Mouse (Mus musculus): ENCODE measurements around the gene Fmnl2. TPM values are rescaled to one million over a fixed set of nuclear protein-coding genes. Genes with fewer than 3 reads are reported as not detected.

Gene Fmnl2
- polyA plus RNA-seq, 2 experiments from 2014 or later = 0.11 to 0.30 TPM

DNA sequence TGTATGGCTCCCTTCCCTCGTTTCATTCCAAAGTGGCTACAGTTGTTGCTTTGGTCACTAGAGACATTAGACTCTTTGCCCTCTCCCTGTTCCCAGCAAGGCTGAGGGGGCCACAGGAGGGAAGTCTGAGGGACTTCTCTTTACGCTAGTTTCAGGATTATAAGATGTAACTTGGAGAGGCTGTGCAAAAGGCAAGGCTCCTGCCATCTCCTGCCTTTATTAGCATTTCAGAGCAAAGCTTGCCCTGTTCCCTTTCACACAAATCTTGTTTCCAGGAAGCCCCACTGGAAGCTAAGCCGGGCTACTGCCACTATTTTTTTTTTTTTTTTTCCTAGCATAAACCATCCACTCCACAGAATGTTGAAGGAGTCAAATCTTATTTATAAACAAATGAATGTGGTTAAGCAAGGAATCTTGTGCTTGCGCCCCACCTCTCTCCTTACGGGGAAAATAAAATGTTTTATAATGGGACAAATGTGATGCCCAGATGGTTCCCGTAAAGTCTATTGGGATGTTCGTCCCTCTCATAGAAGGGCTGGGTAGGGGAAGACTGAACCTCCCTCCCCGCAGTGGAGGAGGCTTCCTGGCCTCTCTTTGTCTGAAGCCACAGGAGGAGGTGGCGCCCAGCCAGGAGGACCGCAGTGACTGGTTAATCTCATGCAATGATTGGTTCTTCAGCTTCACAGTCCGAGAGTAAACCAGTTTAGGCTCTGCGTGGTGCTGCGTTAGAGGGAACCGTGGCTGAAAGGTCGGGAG, 101.1 kb downstream of the Fmnl2 start:
- no peak for ATAC-seq

DNA sequence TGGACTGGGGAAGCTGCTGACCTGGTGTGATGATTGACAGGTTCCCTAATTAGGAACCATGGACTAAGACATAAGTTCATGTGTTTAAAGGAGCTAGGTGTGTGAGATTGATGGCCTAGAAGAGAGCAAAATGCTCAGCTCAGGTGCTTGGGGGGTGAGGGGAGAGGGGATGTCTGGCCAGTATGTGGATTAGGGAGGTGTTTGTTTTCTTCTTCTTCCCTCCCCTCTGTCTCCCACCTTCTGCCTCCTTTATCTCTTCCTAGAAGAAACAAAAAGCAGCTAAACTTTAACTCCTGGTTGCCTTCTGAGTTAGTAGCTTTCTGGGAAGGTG, 101.6 kb downstream of the Fmnl2 start:
- ATAC-seq = no peak

DNA sequence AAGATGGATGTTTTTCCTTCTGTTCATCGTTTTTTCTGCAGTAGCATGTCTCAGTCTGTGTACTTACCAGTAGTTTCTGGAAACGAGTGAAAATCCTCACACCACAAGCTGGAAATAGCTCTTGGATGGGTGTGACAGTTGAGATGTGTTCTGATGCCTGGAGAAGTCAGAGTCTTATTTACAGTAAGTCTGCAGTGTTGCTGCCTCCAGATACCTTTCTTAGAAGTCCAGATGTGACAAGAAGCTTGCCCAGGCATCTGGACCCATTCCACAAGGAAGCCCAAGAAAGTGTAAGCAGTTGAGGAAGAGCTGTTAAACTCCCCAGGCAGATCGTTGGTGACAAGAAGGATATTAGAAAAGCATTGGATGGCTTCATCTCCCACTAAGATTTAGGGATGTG, 102.3 kb downstream of the Fmnl2 start:
- no peak for ATAC-seq

DNA sequence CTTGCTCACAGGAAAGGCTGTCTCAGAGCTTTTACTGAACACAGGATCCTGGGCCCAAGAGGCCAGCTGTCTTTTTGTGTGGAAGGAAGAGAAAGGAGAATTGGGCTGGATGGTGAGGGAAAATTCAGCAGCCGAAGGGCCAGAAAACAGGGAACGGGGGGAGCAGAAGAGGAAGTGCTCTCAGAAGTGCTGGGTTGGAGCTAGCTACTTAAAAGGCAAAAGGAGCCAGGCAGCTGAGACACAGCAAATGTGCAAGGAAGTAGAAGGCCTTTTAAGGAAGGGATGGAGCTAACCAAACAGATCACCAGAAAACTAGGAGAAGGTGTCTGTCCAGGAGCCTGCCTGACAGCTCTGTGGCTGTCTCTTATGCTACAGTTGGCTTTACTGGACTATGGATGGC, 103.0 kb downstream of the Fmnl2 start:
- no peak for ATAC-seq

DNA sequence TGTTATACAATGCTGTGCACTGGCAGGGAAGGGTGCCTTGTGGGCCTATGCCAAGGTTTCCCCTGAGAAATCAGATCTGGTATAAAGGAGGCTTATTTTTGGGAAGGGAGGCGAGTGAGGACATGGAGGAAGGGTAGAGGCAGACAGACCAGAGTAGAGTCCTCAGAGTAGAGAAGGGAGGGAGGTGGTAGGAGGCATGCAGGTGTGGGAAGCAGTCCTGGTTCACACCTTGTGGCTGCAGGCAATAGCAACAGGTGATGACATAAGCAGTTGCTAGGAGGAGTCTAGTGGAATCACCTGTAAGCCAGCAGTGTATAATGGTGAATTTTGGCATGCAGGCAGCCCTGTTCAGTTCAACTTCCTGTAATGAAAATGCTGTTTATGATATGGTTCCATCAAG, 105.8 kb downstream of the Fmnl2 start:
- no peak for ATAC-seq

DNA sequence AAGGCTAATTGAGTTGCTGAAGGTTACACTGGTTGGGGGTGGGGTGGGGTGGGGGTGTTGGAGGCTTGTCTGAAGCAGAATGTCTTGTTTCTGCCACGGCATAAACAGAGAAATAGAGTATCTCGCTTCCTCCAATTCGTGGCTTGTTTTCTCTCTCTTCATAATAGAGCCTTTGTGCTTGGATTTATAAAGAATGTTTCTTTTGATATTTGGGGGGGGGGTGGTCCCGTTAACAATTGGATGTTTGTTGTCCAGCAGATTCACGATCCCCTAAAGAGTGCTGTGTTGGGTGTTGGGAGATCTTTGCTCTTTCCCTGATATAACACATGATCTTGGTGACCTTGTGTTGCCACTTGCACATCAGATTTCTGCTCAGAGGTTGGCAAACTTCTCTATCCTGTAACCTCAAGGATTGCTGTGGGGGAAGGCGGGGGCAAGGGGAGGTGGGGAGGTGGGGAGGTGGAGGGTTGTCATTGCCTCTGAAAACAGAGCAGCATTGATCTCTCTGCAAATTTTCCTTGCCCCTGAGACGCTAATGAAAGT, 106.8 kb downstream of the Fmnl2 start:
- ATAC-seq = no peak

DNA sequence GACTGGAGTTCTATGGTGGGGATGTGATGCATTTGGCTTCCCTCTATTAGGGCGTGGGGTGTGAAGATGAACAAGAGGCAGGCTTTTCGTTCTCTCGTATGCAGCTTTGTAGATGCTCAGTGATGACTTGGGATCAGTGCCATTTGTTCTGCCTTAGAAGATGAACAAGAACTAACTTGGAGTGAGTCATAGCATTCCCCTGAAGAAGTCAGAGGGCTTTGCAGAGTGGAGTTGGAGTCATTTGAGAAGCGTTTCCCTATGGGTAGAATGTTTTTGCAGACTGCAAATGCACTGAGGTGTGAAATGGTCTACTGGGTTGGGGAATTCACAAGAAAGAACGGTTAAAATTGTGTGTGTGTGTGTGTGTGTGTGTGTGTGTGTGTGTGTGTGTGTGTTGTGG, 108.6 kb downstream of the Fmnl2 start:
- ATAC-seq = no peak

DNA sequence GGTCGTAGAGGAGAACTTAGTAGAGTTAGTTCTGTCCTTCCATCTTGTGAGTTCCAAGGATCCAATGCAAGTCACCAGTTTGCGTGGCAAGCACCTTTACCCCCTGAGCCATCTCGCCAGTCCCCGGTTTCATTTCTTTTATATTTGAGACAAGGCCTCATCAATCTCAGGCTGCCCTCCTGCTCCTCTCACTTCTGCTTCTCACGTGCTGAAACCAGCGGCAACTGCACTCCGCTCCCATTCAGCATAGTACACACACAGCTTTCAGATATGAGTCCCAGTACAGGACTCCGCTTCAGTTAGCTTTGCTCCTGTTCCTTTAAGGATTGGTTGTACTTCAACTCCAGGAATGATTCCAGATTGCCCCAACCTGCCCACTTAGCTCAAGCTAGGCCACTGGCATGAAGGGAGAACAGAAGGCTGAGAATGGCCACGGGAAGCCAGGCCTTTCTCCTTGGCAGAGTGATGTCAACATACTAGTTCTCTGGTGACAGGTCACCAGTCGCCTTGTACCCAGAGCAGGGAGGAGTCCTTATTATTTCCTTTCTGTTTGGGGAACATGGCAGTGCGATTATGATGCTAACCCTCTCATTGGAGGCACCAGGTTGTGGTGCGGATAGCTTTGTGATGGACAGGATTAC, 109.3 kb downstream of the Fmnl2 start:
- no peak for ATAC-seq

DNA sequence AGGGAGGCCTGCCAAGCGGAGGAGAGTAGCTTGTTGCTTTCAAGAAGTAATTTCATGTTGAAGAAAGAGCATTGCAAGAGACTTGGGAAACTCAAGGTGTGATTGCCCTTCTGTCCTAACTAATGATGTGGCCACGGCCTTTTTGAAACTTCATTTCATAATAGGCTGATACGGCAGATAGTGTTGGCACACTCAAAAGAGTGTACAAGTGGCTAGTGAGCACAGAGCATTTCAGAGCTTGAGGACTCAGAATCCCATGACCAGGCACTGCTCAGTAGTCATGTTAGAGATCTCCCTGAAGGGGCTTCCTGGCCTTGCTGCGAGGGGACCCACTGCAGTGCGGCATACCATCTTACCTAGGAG, 109.8 kb downstream of the Fmnl2 start:
- ATAC-seq = no peak

DNA sequence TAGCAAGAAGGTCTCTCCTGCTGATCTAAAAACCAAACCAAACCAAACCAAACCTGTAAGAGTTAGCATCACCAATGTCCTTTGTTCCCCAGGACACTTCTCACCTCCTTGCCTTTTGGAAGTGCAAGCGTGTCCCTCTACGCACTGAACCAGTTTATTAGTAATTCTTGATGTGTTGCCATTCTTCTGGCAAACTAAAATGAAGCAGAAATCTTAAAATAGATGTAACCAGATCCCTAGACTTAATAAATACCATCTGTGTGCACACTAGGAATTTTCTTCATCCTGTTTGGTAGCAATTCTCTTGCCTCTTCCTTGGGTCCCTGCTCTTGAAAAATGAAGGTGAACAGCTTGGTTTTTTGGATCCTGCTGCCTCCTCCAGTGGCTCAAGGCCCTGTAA, 111.2 kb downstream of the Fmnl2 start:
- no peak for ATAC-seq

DNA sequence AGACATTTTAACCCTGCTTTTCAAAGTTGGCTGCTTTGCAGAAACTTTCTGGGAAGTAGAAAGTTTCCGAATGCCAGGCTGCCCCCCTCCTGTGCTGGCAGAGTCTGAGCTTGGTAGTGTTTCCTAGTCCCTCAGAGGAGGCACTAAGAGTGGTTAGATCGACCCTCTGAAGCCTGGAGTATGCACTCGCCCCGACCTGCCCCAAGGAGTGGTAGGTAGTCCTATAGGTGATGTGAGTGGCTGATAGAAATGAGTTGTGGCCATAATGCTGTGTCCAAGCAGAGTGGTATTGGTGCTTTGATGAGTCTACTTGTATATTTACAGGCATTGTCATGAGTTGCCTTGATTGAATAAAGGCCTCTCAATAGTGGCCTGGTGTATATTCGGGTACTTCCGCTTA, 116.4 kb downstream of the Fmnl2 start:
- no peak for ATAC-seq

DNA sequence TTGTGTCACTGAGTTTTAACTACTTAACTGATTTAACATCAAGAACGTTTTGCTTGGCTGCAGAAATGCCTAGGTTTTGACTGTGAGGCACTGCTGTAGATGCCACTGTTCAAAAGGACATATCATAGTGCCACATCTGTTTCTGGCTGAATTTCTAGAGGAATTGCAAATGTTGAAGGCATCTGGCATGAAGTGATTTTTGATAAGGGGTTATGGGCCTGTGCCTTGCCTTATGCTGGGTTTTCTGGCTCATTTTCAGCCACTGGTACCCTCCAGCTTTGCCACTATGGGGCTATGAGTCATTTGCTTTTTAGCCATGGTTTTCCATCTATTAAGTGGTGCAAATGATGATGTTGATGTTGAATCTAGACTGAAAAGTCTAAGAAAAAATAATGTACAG, 117.1 kb downstream of the Fmnl2 start:
- no peak for ATAC-seq

DNA sequence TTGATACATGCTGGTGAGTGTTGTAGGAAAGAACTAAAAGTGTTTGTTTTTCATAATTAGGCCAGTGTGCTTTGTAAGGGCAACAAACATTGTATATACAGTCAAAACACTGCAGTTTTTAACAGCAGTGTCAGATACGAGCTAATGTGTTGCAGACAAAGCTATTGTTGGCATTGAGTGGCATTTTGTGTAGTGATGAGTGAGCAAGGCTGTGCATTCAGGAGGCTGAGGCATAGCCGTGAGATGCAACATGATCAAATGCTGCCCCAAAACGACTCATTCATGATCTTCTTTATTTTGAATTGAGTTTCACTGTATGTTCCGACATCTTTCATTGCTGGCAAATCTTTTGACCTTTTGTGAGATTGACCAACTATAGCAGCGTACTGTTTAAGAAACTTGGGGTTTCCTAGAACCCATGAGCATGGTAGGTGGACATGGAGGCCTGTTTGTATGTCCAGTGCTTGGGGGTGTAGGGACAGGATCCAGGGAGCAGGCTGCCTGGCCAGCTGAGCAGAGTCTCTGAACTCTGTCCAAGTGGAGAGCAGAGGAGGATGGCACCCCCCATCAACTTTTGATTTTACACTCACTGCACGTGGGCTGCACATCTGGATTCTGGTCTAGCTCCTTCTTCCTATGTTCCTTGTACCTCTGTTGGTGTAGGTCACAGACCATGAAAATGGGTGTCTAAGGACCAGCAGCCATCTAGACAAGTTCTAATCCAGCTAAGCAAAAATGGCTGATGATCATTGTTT, 120.4 kb downstream of the Fmnl2 start:
- no peak for ATAC-seq

DNA sequence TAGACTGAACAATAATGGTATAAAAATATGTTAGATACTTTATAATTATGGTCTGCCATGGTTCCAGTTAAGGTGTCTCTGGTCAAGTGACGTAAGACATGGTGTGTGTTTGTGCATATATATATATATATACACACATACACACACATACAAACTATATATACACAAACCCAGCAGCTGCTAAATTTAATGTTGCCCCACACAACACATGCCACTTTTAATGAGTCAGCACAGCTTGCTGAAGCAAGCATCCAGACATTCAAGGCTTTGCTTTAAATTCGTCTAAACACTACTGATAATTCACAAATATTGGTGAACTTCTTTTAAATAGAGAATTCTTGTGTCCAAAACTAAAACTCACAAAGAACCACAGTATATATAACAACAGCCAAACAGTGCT, 121.1 kb downstream of the Fmnl2 start:
- no peak for ATAC-seq

DNA sequence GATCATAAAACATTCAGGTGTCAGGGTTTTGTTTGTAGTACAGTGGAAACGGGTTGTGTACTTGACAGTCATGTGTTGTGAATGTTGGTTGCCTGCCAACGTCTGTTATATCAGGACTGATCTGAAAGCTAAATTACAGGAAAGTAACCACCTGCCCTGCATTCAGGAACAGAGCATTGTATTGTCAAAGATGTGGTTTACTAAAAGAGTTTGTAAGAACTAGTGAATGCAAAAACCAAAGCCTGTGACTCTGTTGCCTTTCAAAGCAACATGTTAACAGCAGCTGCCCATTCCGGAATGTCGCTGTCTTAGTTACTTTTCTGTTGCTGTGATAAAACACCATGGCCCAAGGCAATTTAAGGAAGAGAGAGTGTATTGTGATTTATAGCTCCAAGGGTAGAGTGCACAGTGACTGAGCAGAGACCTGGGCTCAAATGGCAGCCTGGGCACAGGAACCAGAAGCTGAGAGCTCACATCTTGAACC, 121.7 kb downstream of the Fmnl2 start:
- no peak for ATAC-seq

DNA sequence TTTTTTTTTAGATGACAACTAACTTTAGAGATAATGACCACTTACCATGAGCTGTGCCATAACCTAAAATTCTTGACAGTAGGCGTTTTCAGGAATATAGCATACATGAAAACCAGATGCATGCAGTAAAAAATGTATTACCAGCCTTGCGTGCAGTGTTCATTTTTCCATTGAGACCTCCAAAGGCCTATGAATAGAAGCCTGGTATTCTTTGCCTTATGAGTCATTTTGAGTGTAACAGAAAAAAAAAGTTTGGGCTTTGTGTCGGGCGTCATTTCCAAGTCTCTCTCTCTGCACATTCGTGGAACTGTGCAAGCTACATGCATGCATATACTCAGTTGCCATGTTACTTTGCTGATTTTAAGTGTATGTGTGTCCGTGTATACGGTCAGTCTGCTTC, 123.5 kb downstream of the Fmnl2 start:
- ATAC-seq = no peak

DNA sequence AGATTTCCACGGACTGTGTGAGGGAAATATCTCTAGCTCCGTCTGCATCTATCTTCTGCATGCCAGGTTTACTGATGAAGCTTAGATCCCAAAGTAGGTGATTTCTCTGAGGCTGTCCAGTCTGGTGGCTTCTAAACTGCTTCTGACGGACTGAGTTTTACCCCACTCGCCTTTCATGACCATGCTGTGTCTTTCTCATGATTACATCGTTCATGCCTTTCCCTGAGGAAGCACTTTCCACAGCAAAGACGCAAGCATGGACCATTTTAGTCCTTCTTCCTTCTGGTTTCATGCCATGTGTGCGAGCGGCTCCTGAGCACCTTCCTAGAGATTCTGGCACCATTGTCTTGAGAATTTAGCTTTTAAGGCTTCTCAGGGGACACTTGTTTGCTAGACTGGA, 123.9 kb downstream of the Fmnl2 start:
- ATAC-seq = no peak

DNA sequence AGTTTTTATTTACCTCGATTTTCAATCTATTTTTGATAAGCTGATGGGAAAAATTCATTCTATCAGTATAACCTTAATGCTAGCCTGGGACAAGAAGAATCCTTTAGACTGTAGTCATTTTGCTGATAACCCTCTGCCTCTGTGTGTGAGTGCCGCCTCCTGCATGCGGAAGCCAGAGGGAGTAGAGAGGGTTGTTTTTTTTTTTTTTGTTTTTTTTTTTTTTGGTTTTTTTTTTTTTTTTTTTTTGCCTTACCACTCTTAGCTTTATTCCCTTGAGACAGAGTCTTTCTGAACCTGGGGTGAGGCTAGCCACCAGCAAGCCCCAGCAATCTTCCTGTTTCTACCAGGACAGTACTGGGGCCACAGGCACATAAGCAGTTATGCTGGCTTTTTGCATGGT, 124.8 kb downstream of the Fmnl2 start:
- ATAC-seq = no peak

DNA sequence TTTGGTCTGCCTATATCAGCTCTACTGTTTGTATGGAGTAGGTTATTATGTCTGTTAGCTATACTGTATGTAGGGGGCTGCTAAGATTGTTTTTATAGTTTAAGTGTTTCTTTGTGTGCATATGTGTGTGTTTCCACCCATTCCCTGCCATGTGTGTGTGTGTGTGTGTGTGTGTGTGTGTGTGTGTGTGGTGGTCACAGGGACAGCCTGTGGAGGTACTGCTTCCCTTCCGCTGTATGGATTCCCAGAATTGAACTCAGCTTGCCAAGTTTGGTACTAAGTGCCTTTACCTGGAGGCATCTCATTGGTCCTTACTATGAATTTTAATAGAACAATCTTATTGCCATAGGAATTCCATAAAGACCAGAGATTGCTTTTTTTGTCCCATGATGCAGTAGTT, 126.9 kb downstream of the Fmnl2 start:
- ATAC-seq = no peak

DNA sequence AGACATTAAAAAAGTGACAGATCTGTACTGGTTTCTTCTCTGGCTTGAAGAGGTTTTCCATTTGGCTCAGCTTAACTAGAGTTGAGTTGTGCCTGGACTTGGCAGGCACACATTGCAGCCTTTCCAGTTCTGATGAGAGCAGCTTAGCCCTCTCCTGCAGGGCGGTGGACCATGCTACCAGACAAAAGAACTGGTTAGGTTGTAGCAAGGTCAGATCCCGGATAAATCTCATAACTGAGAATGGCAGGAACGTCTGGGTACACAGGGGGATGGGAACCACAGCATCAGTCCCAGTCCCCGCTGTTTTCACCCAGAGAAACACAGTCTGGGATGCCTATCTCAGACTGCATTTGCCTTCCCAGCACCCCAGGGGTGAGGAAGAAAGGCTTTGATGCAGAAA, 127.5 kb downstream of the Fmnl2 start:
- no peak for ATAC-seq

DNA sequence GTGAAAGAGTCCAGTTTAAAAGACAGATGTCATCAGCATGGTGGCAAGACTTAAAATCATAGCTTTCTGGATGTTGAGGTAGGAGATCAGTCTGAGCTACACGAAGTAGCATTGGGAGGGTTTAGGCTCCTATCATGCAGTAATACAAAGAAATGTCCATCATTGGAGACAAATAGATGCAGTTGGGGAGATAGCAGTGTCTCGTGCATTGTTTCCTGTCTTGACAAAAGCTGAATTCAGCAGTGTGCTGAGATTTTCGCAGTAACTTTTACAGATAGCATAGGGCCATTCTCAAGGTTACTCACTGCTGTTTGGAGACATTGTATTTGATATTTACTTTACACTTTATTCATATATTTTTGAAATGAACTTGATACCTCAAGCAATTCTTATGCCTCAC, 128.7 kb downstream of the Fmnl2 start:
- ATAC-seq = no peak

DNA sequence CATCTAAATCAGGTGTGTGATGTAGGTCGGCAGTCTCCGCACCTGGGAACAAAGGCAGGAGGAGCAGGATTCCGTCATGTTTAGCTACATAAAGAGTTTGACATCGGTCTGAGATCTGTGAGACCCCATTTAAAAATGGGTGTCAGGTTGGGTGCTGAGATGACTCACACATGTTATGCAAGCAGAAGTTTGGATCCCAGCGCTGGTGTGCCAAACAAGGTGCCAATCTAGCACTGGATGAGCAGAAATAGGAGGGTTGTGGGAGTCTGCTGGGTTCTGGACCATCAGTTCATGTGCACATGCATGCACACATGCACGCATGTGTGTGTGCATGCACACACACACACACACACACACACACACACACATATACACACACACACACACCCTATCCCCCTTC, 129.4 kb downstream of the Fmnl2 start:
- ATAC-seq = no peak

DNA sequence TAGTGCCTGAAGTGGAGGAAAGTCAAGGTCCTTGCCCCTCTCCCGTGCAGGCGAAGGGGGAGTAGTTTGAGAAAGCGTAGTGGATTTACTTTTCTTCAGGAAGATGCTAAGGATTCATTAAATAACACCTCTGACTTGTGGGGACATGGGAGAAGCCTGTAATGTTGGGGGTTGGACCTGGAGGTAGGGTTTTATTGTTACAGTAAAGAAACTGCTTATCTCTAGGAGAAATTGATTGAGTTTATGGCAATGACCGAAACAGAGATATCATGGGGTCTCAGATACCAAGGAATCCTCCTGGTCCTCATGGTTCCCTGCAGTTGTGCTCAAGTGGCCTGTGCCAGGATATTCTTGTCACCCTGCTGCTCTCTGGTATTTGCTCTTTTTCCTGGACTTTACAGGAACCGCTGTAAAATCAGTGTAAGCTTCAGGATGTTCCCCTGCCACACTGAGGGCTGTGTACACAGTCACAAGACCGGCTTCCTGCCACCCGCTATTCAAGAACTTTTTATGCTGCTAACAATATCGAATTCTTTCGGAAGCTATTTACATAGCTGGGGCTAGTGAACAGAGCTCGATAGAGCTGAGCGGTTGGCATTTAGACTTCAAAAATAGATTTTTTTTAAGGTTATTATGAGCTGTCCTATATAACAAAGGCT, 130.1 kb downstream of the Fmnl2 start:
- ATAC-seq = no peak
